Mouse (Mus musculus): ENCODE measurements at regions not wholly inside any gene's neighbourhood (a gene's known extent, or its start where the extent isn't known, plus 50 kb on each side); places are given as distances from the start of the nearest gene placed in this dataset.

DNA sequence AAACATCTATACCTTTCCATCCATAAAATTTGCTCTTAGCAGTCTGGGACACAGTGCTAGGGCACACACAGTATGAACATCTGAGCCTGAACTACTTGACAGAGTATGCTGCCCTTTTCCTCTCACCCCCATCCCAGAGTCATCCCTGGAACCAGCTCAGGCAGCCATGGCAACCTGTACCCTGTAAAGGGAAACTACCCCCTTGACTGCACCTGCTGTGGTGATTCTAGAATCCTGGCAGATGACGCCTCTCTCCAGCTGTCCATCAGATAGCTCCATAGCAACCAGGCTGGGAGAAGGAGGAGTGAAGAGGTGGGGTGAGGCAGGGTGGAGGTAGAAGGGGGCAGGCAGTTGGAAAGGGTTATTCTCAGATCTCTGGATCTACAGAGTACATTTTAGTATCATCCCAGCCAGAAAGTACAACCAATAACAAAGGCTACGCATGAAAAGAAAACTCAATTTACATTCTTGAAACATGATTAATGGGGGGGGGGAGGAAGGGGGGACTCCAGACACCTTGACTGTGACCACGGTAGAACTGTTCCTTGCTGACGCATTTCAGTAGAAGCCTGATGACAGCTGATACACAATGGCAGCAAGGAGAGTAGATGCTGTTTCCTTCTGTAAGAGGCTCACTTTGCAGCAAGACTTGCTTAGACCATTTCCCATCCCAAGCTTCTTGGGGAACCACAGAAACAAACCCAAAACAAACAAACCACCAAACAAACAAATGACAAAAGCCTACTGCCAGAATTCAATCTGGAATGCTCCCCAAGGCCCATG is 97.2 kb upstream of the Rreb1 start:
- Histone ChIP-seq H3K36me3 (replicated peaks; ENCODE audit: control insufficient read depth, insufficient read depth) (no peaks in the 10 kb centered on the region), H3K4me2 (replicated peaks) (no peak overlapping the region), H3K4me3 (replicated peaks; ENCODE audit: low read length) (no peak overlapping the region), H3K27ac (no peak overlapping the region), H3K9me3 (ENCODE audit: control insufficient read depth, low read length) (no peaks in the 10 kb centered on the region), H3K4me1 (replicated peaks; ENCODE audit: control insufficient read depth, insufficient read depth, low read length) (no peaks in the 10 kb centered on the region; the same call in 1 of the 2 replicates), H3K9ac (no peak overlapping the region), H3K27me3 (ENCODE audit: control insufficient read depth, insufficient read depth, low read length) (no peaks in the 10 kb centered on the region)
- DNase-seq (ENCODE audit: low spot score) (peak; percentile 39), ATAC-seq (ENCODE audit: low FRiP score) (peak; percentile 55; the same call in 1 of the 2 replicates)
- WGBS: 38% methylated on average over 4 of the region's 4 CpGs

DNA sequence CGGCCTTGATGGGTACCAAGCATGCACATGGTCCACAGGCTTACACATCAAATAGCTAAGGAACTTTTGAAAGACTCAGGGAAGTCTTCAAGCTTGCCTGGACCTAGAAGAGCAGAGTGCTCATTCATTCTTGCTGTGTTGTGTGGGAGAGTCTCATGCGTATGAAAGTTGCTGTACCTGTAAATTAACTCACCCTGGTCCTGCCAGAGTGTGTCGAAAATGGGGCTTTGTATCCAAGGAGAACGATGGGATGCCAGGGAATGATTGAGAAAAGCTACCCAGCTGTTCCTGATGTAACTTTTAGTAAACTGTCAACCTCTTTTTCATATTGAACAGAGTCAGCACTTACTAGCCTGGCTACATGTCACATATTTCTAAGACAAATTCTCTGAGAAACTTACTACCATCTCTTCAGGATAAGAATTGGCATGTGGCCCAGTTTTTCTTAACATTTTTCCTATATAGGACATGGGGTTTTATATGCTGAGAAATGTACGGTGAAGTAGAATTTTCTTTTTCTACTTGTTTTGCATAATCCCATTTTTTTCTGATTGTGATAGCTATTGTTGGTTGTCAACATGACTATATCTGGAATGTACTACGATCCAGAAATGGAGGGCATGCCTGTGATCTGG is 95.0 kb upstream of the Rreb1 start:
- Histone ChIP-seq H3K4me3 (replicated peaks; ENCODE audit: low read length) (no peak overlapping the region), H3K4me1 (replicated peaks; ENCODE audit: control insufficient read depth, insufficient read depth, low read length) (no peaks in the 10 kb centered on the region; the same call in 1 of the 2 replicates), H3K4me2 (replicated peaks) (no peak overlapping the region), H3K9me3 (ENCODE audit: control insufficient read depth, low read length) (no peaks in the 10 kb centered on the region), H3K27me3 (ENCODE audit: control insufficient read depth, insufficient read depth, low read length) (no peaks in the 10 kb centered on the region), H3K9ac (no peak overlapping the region), H3K36me3 (replicated peaks; ENCODE audit: control insufficient read depth, insufficient read depth) (no peaks in the 10 kb centered on the region), H3K27ac (no peak overlapping the region)
- WGBS: 89% methylated on average over 6 of the region's 6 CpGs
- no peak for DNase-seq (ENCODE audit: low spot score)
- ATAC-seq (ENCODE audit: low FRiP score): no peak

DNA sequence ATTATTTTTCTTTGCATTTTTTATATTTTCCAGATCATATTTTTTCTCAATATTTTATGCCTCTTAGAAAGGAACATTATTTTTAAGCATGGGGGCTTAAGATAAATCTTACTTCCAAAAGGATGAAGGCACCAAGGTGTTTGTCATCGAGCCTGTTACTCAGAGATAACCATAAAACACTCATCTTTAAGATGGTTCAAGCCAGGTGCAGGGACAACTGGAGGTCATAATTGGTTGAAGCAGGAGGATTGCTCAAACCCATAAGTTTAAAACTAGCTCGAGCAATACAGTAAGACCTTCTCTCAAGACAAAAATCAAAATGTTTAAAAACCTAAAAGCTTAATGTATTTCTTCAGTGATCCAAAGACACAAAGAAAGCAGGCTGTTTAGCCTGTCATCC is 92.6 kb upstream of the Rreb1 start:
- WGBS: 76% methylated on average over 2 of the region's 2 CpGs
- ATAC-seq (ENCODE audit: low FRiP score): no peak
- H3K4me2 ChIP-seq (replicated peaks): no peak overlapping the region
- no peaks in the 10 kb centered on the region for H3K9me3 ChIP-seq (ENCODE audit: control insufficient read depth, low read length)
- H3K9ac ChIP-seq: no peak overlapping the region
- no peaks in the 10 kb centered on the region for H3K36me3 ChIP-seq (replicated peaks; ENCODE audit: control insufficient read depth, insufficient read depth)
- no peak overlapping the region for H3K4me3 ChIP-seq (replicated peaks; ENCODE audit: low read length)
- H3K27me3 ChIP-seq (ENCODE audit: control insufficient read depth, insufficient read depth, low read length): no peaks in the 10 kb centered on the region
- no peak for DNase-seq (ENCODE audit: low spot score)
- H3K27ac ChIP-seq: no peak overlapping the region
- H3K4me1 ChIP-seq (replicated peaks; ENCODE audit: control insufficient read depth, insufficient read depth, low read length): no peaks in the 10 kb centered on the region; the same call in 1 of the 2 replicates

DNA sequence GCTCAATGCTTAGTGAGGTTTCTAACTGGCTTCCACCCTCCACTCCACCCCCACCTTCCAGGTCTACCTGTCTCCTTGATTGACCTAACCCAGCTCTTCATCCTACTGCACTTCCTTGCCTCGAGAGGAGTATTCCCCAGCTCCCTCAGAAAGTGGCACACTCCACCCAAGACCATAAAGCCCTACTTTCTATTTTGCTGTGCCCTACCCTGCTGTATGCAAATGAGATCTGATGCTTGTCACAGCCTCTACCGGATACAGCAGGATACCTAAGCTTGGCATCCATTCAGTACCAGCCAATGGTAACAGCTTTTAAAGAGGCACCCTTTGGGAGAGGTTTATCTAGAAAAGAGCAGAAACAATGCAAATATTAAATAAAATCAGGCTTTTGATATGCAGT is 92.1 kb upstream of the Rreb1 start:
- Histone ChIP-seq H3K27ac (no peak overlapping the region), H3K4me3 (replicated peaks; ENCODE audit: low read length) (no peak overlapping the region), H3K27me3 (ENCODE audit: control insufficient read depth, insufficient read depth, low read length) (no peaks in the 10 kb centered on the region), H3K9ac (no peak overlapping the region), H3K36me3 (replicated peaks; ENCODE audit: control insufficient read depth, insufficient read depth) (no peaks in the 10 kb centered on the region), H3K9me3 (ENCODE audit: control insufficient read depth, low read length) (no peaks in the 10 kb centered on the region), H3K4me1 (replicated peaks; ENCODE audit: control insufficient read depth, insufficient read depth, low read length) (no peaks in the 10 kb centered on the region), H3K4me2 (replicated peaks) (no peak overlapping the region)
- 69% methylated on average over 2 of the region's 2 CpGs for WGBS
- DNase-seq (ENCODE audit: low spot score) (no peak), ATAC-seq (ENCODE audit: low FRiP score) (no peak)

DNA sequence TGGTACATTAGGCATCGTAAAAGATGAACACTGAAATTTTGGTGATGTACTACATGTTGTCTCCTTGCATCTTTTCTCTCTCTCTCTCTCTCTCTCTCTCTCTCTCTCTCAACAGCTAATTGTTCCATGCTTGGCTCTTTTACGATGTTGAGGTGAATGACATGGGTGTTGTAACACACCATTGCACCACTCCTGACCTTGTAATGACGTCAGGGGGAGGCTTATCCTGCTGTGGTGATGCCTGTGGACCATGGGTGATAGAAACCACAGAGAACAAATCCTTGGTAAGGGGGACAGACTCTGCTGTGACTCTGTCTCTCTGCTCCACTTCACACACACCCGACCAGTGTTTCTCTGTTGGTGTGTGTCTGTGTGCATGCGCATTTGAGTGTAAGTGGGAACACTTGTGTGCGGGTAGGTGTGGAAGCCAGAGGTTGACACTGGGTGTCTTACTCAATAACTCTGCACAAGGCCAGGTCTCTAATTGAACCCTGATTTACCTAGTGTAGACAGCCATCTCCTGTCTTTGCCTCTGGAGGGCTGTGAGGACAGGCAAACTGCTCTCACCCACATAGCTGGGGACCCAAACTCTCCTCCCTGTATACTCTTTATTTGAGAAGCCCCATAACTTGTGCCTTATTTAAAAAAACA is 88.9 kb upstream of the Rreb1 start:
- Histone ChIP-seq H3K4me1 (replicated peaks; ENCODE audit: control insufficient read depth, insufficient read depth, low read length) (no peaks in the 10 kb centered on the region), H3K36me3 (replicated peaks; ENCODE audit: control insufficient read depth, insufficient read depth) (no peaks in the 10 kb centered on the region), H3K27me3 (ENCODE audit: control insufficient read depth, insufficient read depth, low read length) (no peaks in the 10 kb centered on the region), H3K9me3 (ENCODE audit: control insufficient read depth, low read length) (no peaks in the 10 kb centered on the region), H3K4me2 (replicated peaks) (no peak overlapping the region), H3K9ac (no peak overlapping the region), H3K27ac (no peak overlapping the region), H3K4me3 (replicated peaks; ENCODE audit: low read length) (no peak overlapping the region)
- WGBS: 92% methylated on average over 6 of the region's 6 CpGs
- no peak for DNase-seq (ENCODE audit: low spot score)
- ATAC-seq (ENCODE audit: low FRiP score): no peak

DNA sequence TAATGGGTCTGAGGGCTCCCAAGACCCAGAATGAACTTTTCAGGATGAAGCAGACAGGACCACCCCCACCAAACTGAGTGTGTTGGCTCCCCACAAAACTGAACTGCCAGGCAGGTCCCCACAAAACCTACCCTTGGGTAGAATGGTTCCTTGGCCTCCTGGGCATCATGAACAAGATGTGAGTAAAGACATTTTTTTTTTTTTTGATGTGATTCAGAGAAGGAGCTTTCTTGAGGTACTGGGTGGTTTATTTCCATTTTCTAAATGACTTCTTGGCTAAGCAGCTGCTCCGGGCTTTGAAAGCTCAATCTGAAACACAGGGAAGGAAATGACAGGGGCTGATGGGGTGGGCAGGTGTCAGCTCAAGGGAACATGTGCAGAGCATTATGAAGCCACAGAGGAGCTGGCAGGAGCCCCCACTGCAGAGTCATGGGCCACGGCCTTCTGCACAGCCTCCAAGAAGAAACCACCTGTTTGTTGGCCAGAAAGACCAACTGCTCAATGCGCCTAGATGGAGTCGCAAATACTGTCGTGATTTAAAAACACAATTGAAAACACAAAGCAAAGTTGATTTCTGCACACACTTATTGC is 86.2 kb upstream of the Rreb1 start:
- H3K27ac ChIP-seq: no peak overlapping the region
- no peaks in the 10 kb centered on the region for H3K36me3 ChIP-seq (replicated peaks; ENCODE audit: control insufficient read depth, insufficient read depth)
- no peak for ATAC-seq (ENCODE audit: low FRiP score)
- H3K4me3 ChIP-seq (replicated peaks; ENCODE audit: low read length): no peak overlapping the region
- DNase-seq (ENCODE audit: low spot score): no peak
- H3K4me1 ChIP-seq (replicated peaks; ENCODE audit: control insufficient read depth, insufficient read depth, low read length): no peaks in the 10 kb centered on the region
- 81% methylated on average over 5 of the region's 5 CpGs for WGBS
- no peak overlapping the region for H3K4me2 ChIP-seq (replicated peaks)
- no peaks in the 10 kb centered on the region for H3K9me3 ChIP-seq (ENCODE audit: control insufficient read depth, low read length)
- no peaks in the 10 kb centered on the region for H3K27me3 ChIP-seq (ENCODE audit: control insufficient read depth, insufficient read depth, low read length)
- no peak overlapping the region for H3K9ac ChIP-seq

DNA sequence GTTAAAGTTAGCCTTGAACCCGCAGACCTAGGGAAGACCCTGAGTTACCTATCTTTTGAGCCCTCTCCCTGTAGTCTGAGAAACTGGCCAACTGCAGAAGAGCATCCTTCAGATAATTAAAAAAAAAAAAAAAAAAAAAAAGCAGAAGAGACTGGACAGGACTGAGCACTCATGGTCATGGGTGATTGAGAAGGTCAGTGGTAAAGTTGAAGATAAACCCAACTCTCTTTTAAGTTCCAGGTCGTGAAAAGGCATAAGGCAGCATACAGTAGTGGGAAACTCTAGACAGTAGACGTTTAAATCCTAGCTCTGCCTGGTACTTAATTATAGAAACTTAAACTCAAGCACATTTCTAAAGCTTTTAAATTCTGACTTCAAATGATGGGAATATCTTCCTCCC is 84.6 kb upstream of the Rreb1 start:
- Histone ChIP-seq H3K9me3 (ENCODE audit: control insufficient read depth, low read length) (no peaks in the 10 kb centered on the region), H3K4me1 (replicated peaks; ENCODE audit: control insufficient read depth, insufficient read depth, low read length) (no peaks in the 10 kb centered on the region), H3K27me3 (ENCODE audit: control insufficient read depth, insufficient read depth, low read length) (no peaks in the 10 kb centered on the region), H3K9ac (no peak overlapping the region), H3K27ac (no peak overlapping the region), H3K36me3 (replicated peaks; ENCODE audit: control insufficient read depth, insufficient read depth) (no peaks in the 10 kb centered on the region), H3K4me3 (replicated peaks; ENCODE audit: low read length) (no peak overlapping the region), H3K4me2 (replicated peaks) (no peak overlapping the region)
- DNase-seq (ENCODE audit: low spot score): no peak
- 95% methylated on average over 3 of the region's 3 CpGs for WGBS
- ATAC-seq (ENCODE audit: low FRiP score): no peak

DNA sequence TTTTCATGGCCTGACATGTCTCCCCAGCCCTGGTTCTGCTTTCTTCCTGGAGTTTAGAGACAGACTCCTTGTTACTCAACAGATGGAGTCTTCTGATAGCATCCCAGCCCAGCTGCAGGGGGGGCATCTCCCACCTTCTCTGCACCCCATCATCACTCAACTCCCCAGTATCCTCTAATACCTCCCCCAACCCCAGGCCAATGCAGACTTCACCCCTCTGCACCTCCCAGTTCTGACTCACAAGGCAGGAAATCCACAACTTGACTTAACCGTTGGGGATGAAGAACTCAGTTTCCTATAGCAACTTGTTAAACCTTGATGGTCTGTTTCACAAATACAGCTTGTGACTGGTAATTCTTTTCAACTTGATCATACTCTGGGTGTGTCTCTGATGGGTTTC is 73.7 kb upstream of the Rreb1 start:
- DNase-seq (ENCODE audit: low spot score) (no peak), ATAC-seq (ENCODE audit: low FRiP score) (no peak)
- H3K4me1 ChIP-seq (replicated peaks; ENCODE audit: control insufficient read depth, insufficient read depth, low read length): no peaks in the 10 kb centered on the region
- no peak overlapping the region for H3K4me2 ChIP-seq (replicated peaks)
- no peak overlapping the region for H3K4me3 ChIP-seq (replicated peaks; ENCODE audit: low read length)
- no peaks in the 10 kb centered on the region for H3K27me3 ChIP-seq (ENCODE audit: control insufficient read depth, insufficient read depth, low read length)
- WGBS: 76% methylated on average over 1 of the region's 1 CpGs
- H3K9ac ChIP-seq: no peak overlapping the region
- H3K27ac ChIP-seq: no peak overlapping the region
- no peaks in the 10 kb centered on the region for H3K36me3 ChIP-seq (replicated peaks; ENCODE audit: control insufficient read depth, insufficient read depth)
- H3K9me3 ChIP-seq (ENCODE audit: control insufficient read depth, low read length): no peaks in the 10 kb centered on the region

DNA sequence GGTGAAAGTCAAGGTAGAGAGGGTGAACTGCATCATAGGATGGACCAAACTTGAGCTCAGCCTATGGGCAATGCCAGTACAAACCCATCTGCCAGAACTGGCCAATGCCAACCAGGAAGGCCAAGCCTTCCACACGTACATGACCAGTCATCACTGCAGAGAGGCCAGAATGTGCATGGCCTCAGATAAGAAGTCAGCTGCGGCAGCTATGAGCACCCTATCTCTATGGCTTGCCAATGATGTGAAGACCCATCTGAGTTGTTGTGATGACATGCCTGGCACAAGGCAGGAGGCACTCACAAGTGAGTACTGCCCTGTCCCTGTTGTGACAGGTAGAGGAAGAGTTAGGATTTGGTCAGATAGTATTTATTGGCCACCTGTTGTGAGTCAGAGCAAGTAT is 72.7 kb upstream of the Rreb1 start:
- H3K36me3 ChIP-seq (replicated peaks; ENCODE audit: control insufficient read depth, insufficient read depth): no peaks in the 10 kb centered on the region
- no peak overlapping the region for H3K27ac ChIP-seq
- ATAC-seq (ENCODE audit: low FRiP score) (no peak), DNase-seq (ENCODE audit: low spot score) (no peak)
- H3K4me2 ChIP-seq (replicated peaks): no peak overlapping the region
- H3K4me1 ChIP-seq (replicated peaks; ENCODE audit: control insufficient read depth, insufficient read depth, low read length): no peaks in the 10 kb centered on the region
- H3K9me3 ChIP-seq (ENCODE audit: control insufficient read depth, low read length): no peaks in the 10 kb centered on the region
- H3K4me3 ChIP-seq (replicated peaks; ENCODE audit: low read length): no peak overlapping the region
- 91% methylated on average over 2 of the region's 2 CpGs for WGBS
- no peak overlapping the region for H3K9ac ChIP-seq
- H3K27me3 ChIP-seq (ENCODE audit: control insufficient read depth, insufficient read depth, low read length): no peaks in the 10 kb centered on the region

Measured in hindbrain, embryonic 14.5 days (tissue).